Mouse (Mus musculus) cerebellum, adult 2 months (tissue): Measurements from ENCODE around the gene Shisa5.

Source experiments
- CTCF ChIP-seq: fragments of 200-500 bp; IDR thresholded peaks from 2 replicates; pipeline ENCODE4 v1.5.1; 2011; ENCODE audit warnings: low read depth, mild to moderate bottlenecking, control low read depth, low read length, moderate library complexity, borderline replicate concordance; ENCODE audit not compliant: insufficient read depth
- POLR2A ChIP-seq: fragments of 200-500 bp; IDR thresholded peaks from 2 replicates; pipeline ENCODE4 v1.6.1; 2011; ENCODE audit warnings: low read length, control low read depth, borderline replicate concordance; ENCODE audit not compliant: insufficient read depth

GRCm38 (mm10) chr9:109105648-109106047, 67.3 kb downstream of the Shisa5 start:
- TF ChIP-seq POLR2A: no peak
- TF ChIP-seq CTCF: no peak
